Mouse (Mus musculus) 3T3-L1 (cell line): ENCODE results near the gene Taok3.
"Not testable (repeated sequence)": the region's sequence is repeated elsewhere in the genome, so short reads cannot be mapped to it uniquely, and the experiment has no call there.

ENCODE experiments used
- DNase-seq: peaks from one replicate; pipeline ENCODE4 v3.0.0-alpha.2; 2015; ENCODE audit warnings: low read depth, low spot score

Taok3 gene

GRCm38 (mm10) chr5:117293776-117294175 lies 173.8 kb downstream of the Taok3 start:
- not testable (repeated sequence) for DNase-seq

GRCm38 (mm10) chr5:117295011-117295410 lies 175.1 kb downstream of the Taok3 start:
- DNase-seq, result no peak

GRCm38 (mm10) chr5:117302899-117303298 lies 183.0 kb downstream of the Taok3 start:
- DNase-seq, result no peak

GRCm38 (mm10) chr5:117303691-117304579 lies 184.0 kb downstream of the Taok3 start:
- no peak for DNase-seq

GRCm38 (mm10) chr5:117304947-117305346 lies 185.0 kb downstream of the Taok3 start:
- DNase-seq, result peak; percentile 89

GRCm38 (mm10) chr5:117305754-117306153 lies 185.8 kb downstream of the Taok3 start:
- no peak for DNase-seq

- DNase-seq, result no peak
Observed at GRCm38 (mm10) chr5:117306826-117307225, 186.9 kb downstream of the Taok3 start.

GRCm38 (mm10) chr5:117307699-117308098 lies 187.8 kb downstream of the Taok3 start:
- peak; percentile 74 for DNase-seq

- DNase-seq, result no peak
Observed at GRCm38 (mm10) chr5:117313420-117313819, 193.5 kb downstream of the Taok3 start.

- no peak for DNase-seq
Observed at GRCm38 (mm10) chr5:117313909-117314308, 194.0 kb downstream of the Taok3 start.

GRCm38 (mm10) chr5:117314587-117315428 lies 194.9 kb downstream of the Taok3 start:
- no peak for DNase-seq

- peak; percentile 51 for DNase-seq
Observed at GRCm38 (mm10) chr5:117318741-117319629, 199.1 kb downstream of the Taok3 start, which contains the start of gene Vsig10. Gene Vsig10, plus strand, starts transcription at chr5:117319083.

GRCm38 (mm10) chr5:117323751-117324150 lies 203.8 kb downstream of the Taok3 start:
- DNase-seq, result no peak
